Mouse (Mus musculus) embryonic stem cell, embryonic (primary cell): Measurements from ENCODE around the gene Pard3b.

Experiments used
- CTCF ChIA-PET, 4 experiments: fragments of 300-600 bp in 2 of 4; fragments of 350-600 bp in 2 of 4; sonication (Branson Sonifier 250); formaldehyde crosslinking; loops; one replicate each; lab custom pipeline; 2022; ENCODE audit warnings: inconsistent platforms in 2 of 4; lab: Charles Lee
- POLR2A ChIA-PET, 4 experiments: fragments of 300-600 bp in 2 of 4; fragments of 350-600 bp in 2 of 4; sonication (Branson Sonifier 250); formaldehyde crosslinking; loops; one replicate each; lab custom pipeline; 2022; ENCODE audit warnings: antibody characterized with exemption in 4 of 4, inconsistent platforms in 1 of 4; lab: Charles Lee

Gene Pard3b

GRCm38 (mm10) chr1:62449193-62449875, 810.7 kb downstream of the Pard3b start:
- CTCF ChIA-PET: no interaction called here
- POLR2A ChIA-PET: no interaction called here

- CTCF ChIA-PET: no interaction called here
- POLR2A ChIA-PET: no interaction called here
These were observed 826.9 kb downstream of the Pard3b start for GRCm38 (mm10) chr1:62465536-62465935.

- POLR2A ChIA-PET: no interaction called here
These were observed 827.9 kb downstream of the Pard3b start for GRCm38 (mm10) chr1:62466544-62466943.

GRCm38 (mm10) chr1:62483059-62483458, 844.4 kb downstream of the Pard3b start:
- POLR2A ChIA-PET: no interaction called here
- CTCF ChIA-PET: no interaction called here

More at GRCm38 (mm10) chr1:62466544-62466943, 827.9 kb downstream of the Pard3b start:
- CTCF ChIA-PET: no interaction called here

GRCm38 (mm10) chr1:62488871-62489270, 850.2 kb downstream of the Pard3b start:
- ChIA-PET CTCF (no interaction called here), POLR2A (no interaction called here)

- CTCF ChIA-PET: no interaction called here
- POLR2A ChIA-PET: no interaction called here
These were observed 860.5 kb downstream of the Pard3b start for GRCm38 (mm10) chr1:62499146-62499545.

GRCm38 (mm10) chr1:62510501-62510900, 871.9 kb downstream of the Pard3b start:
- ChIA-PET CTCF (interaction anchor here in 1 of 4 experiments (0.7 kb wide), 1 partner anchor 453 kb away, joined by 5 read pairs; no protein-coding TSS in a partner anchor), POLR2A (no interaction called here)

- ChIA-PET CTCF (no interaction called here), POLR2A (no interaction called here)
These were observed 873.1 kb downstream of the Pard3b start for GRCm38 (mm10) chr1:62511681-62512080.

DNA sequence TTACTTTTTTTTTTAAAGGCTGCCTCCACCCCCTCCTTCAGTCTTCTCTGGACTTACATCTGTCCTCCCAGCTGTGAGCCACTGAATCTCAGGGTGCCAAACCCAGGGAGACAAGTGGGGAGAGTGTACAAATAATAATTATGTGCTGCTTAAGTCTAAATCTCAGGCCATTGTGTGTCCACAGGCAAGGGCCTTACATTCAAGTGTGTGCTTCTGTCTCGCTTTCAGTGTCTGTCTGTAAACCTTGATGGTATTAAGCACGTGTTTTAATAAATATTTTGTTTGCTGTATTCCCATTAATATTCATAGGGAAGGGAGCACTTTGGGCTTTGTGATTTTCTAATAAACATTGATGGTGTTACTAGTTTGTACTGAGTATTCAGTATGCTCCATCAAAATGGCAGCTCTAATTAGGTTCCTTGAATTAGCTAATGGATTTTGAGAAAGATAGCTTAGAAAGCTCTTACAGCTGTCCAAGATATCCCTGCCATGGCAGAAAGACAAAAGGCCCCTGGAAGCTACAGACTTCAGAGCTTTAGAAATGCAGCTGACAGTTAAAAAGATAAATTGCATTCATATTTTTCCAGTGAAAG, 880.1 kb downstream of the Pard3b start:
- CTCF ChIA-PET: interaction anchor here in 1 of 4 experiments (0.5 kb wide), 1 partner anchor 27 kb away, joined by 6 read pairs; no protein-coding TSS in a partner anchor
- POLR2A ChIA-PET: interaction anchor here in 2 of 4 experiments (0.8 kb wide), 2 partner anchors 11 to 492 kb away, joined by 3 read pairs; no protein-coding TSS in a partner anchor

DNA sequence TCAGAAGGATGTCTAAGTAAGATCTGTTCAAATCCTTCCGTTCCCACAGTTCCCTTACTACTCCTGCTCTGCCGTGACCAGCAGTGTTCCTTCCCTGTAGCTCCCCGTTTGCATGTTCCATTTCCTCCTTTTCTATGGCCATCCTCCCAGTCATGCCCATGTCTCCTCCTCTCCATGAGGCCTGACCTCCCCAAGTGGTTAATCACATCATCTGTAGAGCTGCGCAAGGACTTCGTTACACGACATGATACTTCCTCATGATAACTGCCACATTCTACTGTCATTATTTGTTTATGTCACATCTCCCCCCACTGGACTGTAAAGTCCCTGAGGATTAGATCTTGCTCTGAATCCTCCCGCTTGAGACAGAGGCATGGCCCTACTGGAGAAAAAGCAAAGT, 882.7 kb downstream of the Pard3b start:
- ChIA-PET POLR2A (interaction anchor here in 1 of 4 experiments (1.1 kb wide), 1 partner anchor 16 kb away, joined by 3 read pairs; no protein-coding TSS in a partner anchor), CTCF (no interaction called here)

- CTCF ChIA-PET: no interaction called here
- POLR2A ChIA-PET: no interaction called here
These were observed 884.1 kb downstream of the Pard3b start for GRCm38 (mm10) chr1:62522761-62523160.

GRCm38 (mm10) chr1:62527788-62528187, 889.2 kb downstream of the Pard3b start:
- CTCF ChIA-PET: no interaction called here

DNA sequence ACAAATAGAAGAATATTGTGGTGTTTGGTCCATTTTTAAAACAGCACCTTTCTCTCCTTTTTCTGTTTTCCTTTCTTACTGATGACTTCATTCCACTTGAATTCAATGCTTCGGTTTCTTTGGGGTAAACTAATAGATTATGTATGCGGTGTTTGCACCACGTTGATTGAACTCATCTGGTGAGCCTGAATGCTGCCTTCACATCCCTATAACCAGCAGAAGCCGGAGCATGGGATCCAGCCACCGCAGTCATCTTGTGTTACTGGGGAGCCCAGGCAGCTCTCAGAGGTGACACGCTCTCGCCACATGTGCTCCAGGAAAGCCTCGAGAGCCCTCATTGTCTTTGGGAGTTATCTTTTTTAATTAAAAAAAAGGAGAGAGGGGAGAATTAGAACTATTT, 891.3 kb downstream of the Pard3b start:
- POLR2A ChIA-PET: no interaction called here

More at GRCm38 (mm10) chr1:62527788-62528187, 889.2 kb downstream of the Pard3b start:
- POLR2A ChIA-PET: no interaction called here

DNA sequence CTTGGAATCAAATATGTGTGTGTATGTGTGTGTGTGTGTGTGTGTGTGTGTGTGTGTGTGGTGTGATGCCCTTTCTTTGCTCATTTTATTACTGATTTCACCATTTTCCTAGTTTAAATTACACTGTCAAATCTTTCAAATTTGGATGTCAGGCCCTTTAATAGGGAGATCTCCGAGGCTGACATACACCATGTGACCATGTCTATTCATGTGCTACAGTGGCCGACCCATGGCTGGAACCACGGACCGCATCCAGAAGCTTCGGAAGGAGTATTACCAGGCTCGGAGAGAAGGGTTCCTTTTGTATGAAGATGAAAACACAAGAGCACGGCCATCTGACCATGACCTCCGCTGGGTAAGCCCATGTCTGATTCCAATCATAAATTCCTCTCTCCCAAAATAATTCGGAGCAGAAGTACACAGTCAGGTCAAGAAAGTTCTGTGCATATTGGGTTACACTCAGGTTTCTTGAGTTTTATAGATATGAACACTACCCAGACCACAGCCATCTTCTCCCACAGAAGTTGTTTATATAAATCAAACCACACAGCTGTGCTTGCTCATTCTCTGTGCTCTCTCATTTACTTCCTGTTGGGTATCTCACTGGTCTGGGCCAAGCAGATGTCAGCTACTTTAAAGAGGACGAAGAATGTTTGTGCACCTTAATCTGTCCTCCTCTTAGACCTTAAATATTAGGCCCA, 894.0 kb downstream of the Pard3b start:
- CTCF ChIA-PET: no interaction called here
- POLR2A ChIA-PET: no interaction called here

More for the DNA sequence above, 891.3 kb downstream of the Pard3b start:
- CTCF ChIA-PET: interaction anchor here in 1 of 4 experiments (0.7 kb wide), 1 partner anchor 943 kb away, joined by 4 read pairs; no protein-coding TSS in a partner anchor

GRCm38 (mm10) chr1:62548953-62549352, 910.3 kb downstream of the Pard3b start:
- CTCF ChIA-PET: no interaction called here
- POLR2A ChIA-PET: no interaction called here

DNA sequence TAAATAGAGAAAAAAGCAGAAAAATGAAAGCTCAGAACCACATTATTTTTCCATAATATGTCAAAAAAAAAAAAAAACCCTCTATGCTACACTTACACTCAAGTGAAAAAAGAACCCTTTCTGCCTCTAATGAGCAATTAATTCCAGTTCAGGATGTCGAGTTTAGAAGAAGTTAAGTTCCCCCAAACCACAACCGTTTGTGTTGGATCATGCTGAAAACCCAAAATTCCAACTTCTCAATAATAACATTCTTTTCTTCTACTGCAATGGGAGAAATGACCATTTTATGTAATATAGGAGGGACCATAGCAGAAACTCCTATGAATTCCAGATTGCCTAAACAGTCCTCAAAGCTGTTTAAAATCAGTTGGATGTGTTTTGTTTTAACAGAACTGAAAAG, 911.9 kb downstream of the Pard3b start:
- ChIA-PET CTCF (interaction anchor here in 1 of 4 experiments (0.7 kb wide), 1 partner anchor 1873 kb away, joined by 5 read pairs; no protein-coding TSS in a partner anchor), POLR2A (no interaction called here)

GRCm38 (mm10) chr1:62551516-62551915, 912.9 kb downstream of the Pard3b start:
- POLR2A ChIA-PET: no interaction called here
- CTCF ChIA-PET: no interaction called here

DNA sequence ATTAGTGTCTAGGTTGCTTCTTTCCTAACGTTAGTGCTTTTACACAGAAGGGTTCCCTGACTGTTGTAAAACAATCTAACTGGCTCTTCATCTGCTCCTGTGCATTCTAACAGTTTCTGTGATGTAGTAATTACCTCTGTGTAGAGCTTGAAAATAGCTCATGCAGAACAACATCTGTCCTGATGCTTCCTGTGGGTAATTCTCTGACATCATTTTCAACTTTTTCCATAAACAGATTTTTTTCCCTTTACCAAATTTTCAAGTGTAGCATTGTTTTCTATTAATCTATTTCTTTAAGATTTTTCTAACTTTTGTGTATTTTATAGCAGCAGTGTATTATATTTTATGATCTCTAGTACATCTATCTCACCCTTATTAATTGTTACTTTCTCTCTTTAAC, 917.2 kb downstream of the Pard3b start:
- ChIA-PET CTCF (no interaction called here), POLR2A (no interaction called here)

DNA sequence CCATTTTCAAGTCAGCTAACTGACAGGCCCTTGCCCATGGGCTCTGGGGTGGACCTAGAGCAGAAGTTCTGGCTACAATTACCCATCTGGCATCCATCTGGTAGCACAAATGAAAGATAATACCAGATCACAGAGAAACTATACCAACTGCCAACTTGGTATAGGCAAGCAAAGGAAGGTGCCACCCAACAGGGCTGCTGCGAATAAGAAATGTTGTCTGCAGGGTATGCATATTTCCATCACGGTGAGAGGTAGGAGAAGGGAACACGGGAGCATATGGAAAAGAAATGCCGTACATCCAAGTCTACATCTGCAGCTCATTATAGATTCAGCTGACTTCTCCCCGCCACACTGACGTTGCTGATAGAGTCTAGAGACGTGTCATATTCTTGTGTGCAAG, 924.4 kb downstream of the Pard3b start:
- CTCF ChIA-PET: no interaction called here

More for the DNA sequence above, 924.4 kb downstream of the Pard3b start:
- POLR2A ChIA-PET: no interaction called here
